Mouse (Mus musculus) kidney, embryonic 16.5 days (tissue): ENCODE measurements at regions not wholly inside any gene's neighbourhood (a gene's known extent, or its start where the extent isn't known, plus 50 kb on each side); places are given as distances from the start of the nearest gene placed in this dataset.

ENCODE experiments used
- ATAC-seq: fragments of 200-750 bp; cut with Nextera tagmentation; 2 replicates; pipeline ENCODE4 v1.8.0; 2017; ENCODE audit warnings: moderate TSS enrichment; ENCODE audit not compliant: low FRiP score, low TSS enrichment
- H3K27ac ChIP-seq: fragments of 300-500 bp; sonication (generic); 2 replicates; pipeline ENCODE4 v1.5.1; 2014; ENCODE audit warnings: low read length
- H3K27me3 ChIP-seq: fragments of 300-500 bp; sonication (generic); 2 replicates; pipeline ENCODE4 v1.6.1; 2014; ENCODE audit warnings: low read length, control low read depth, mixed read lengths; ENCODE audit not compliant: insufficient read depth
- H3K36me3 ChIP-seq: fragments of 300-500 bp; sonication (generic); 2 replicates; pipeline ENCODE4 v1.6.1; 2014; ENCODE audit warnings: low read length, control low read depth, mixed read lengths; ENCODE audit not compliant: insufficient read depth
- H3K4me1 ChIP-seq: fragments of 300-500 bp; sonication (generic); 2 replicates; pipeline ENCODE4 v1.6.1; 2014; ENCODE audit warnings: low read length, control low read depth, mixed read lengths; ENCODE audit not compliant: insufficient read depth
- H3K4me2 ChIP-seq: fragments of 300-500 bp; sonication (generic); replicated peaks from 2 replicates; pipeline ENCODE4 v1.6.1; 2014; ENCODE audit warnings: low read depth, low read length
- H3K4me3 ChIP-seq: fragments of 300-500 bp; sonication (generic); 2 replicates; pipeline ENCODE4 v1.5.1; 2014; ENCODE audit warnings: mild to moderate bottlenecking, low read length
- H3K9ac ChIP-seq: fragments of 300-500 bp; sonication (generic); replicated peaks from 2 replicates; pipeline ENCODE4 v1.6.1; 2014; ENCODE audit warnings: low read length
- H3K9me3 ChIP-seq: fragments of 300-500 bp; sonication (generic); 2 replicates; pipeline ENCODE4 v1.6.1; 2016; ENCODE audit warnings: low read length, control low read depth
- WGBS: fragments of 180-500 bp; shearing (Covaris S2); extraction: QIAGEN DNeasy Blood & Tissue Kit; methylation state at CpG from one replicate; pipeline ENCODE4 v1.1.7; 2014; 5-methylcytosine and 5-hydroxymethylcytosine counted together

GRCm38 (mm10) chr11:17324651-17325050 lies 67.3 kb downstream of the C1d start:
- Histone ChIP-seq H3K36me3 (no peaks in the 10 kb centered on the region), H3K9me3 (no peaks in the 10 kb centered on the region), H3K4me2 (no peak overlapping the region), H3K4me3 (no peak overlapping the region), H3K27ac (no peak overlapping the region), H3K27me3 (no peaks in the 10 kb centered on the region), H3K9ac (no peak overlapping the region), H3K4me1 (no peaks in the 10 kb centered on the region)
- ATAC-seq = no peak
- WGBS = 36% methylated on average over 4 of the region's 4 CpGs

GRCm38 (mm10) chr11:17325731-17326646 lies 68.6 kb downstream of the C1d start:
- Histone ChIP-seq H3K4me1 (no peaks in the 10 kb centered on the region), H3K4me2 (no peak overlapping the region), H3K27ac (no peak overlapping the region), H3K9ac (no peak overlapping the region), H3K36me3 (no peaks in the 10 kb centered on the region), H3K27me3 (no peaks in the 10 kb centered on the region), H3K4me3 (no peak overlapping the region), H3K9me3 (no peaks in the 10 kb centered on the region)
- ATAC-seq = no peak
- 76% methylated on average over 10 of the region's 10 CpGs for WGBS

- WGBS = 66% methylated on average over 4 of the region's 4 CpGs
- ATAC-seq = no peak
- H3K4me2 ChIP-seq = no peak overlapping the region
- no peaks in the 10 kb centered on the region for H3K9me3 ChIP-seq
- no peak overlapping the region for H3K9ac ChIP-seq
- no peak overlapping the region for H3K27ac ChIP-seq
- no peaks in the 10 kb centered on the region for H3K4me1 ChIP-seq
- no peak overlapping the region for H3K4me3 ChIP-seq
- no peaks in the 10 kb centered on the region for H3K27me3 ChIP-seq
- H3K36me3 ChIP-seq = no peaks in the 10 kb centered on the region
Measured at GRCm38 (mm10) chr11:17326695-17327094, 69.3 kb downstream of the C1d start.

GRCm38 (mm10) chr11:17351476-17351875 lies 94.1 kb downstream of the C1d start:
- Histone ChIP-seq H3K4me3 (no peak overlapping the region), H3K36me3 (no peaks in the 10 kb centered on the region), H3K27me3 (no peaks in the 10 kb centered on the region), H3K4me2 (no peak overlapping the region), H3K4me1 (no peaks in the 10 kb centered on the region), H3K9me3 (no peaks in the 10 kb centered on the region), H3K27ac (no peak overlapping the region), H3K9ac (no peak overlapping the region)
- ATAC-seq = no peak
- 95% methylated on average over 1 of the region's 1 CpGs for WGBS

- no peaks in the 10 kb centered on the region for H3K36me3 ChIP-seq
- H3K9ac ChIP-seq = no peak overlapping the region
- no peak for ATAC-seq
- H3K27ac ChIP-seq = no peak overlapping the region
- H3K4me1 ChIP-seq = no peaks in the 10 kb centered on the region
- H3K4me3 ChIP-seq = no peak overlapping the region
- no peaks in the 10 kb centered on the region for H3K9me3 ChIP-seq
- no peaks in the 10 kb centered on the region for H3K27me3 ChIP-seq
- H3K4me2 ChIP-seq = no peak overlapping the region
- 56% methylated on average over 17 of the region's 17 CpGs for WGBS
Measured at GRCm38 (mm10) chr11:17352148-17353130, 95.1 kb downstream of the C1d start.

- 88% methylated on average over 1 of the region's 1 CpGs for WGBS
- ATAC-seq = no peak
Measured at GRCm38 (mm10) chr11:17359698-17360254, 102.4 kb downstream of the C1d start.

GRCm38 (mm10) chr11:17377859-17378258 lies 120.5 kb downstream of the C1d start:
- H3K9ac ChIP-seq = no peak overlapping the region
- no peak overlapping the region for H3K27ac ChIP-seq
- no peaks in the 10 kb centered on the region for H3K4me1 ChIP-seq
- H3K4me3 ChIP-seq = no peak overlapping the region
- no peak overlapping the region for H3K4me2 ChIP-seq
- H3K9me3 ChIP-seq = no peaks in the 10 kb centered on the region
- no peaks in the 10 kb centered on the region for H3K36me3 ChIP-seq
- H3K27me3 ChIP-seq = no peaks in the 10 kb centered on the region
- no peak for ATAC-seq
- WGBS = 88% methylated on average over 3 of the region's 3 CpGs

More at GRCm38 (mm10) chr11:17359698-17360254, 102.4 kb downstream of the C1d start:
- Histone ChIP-seq H3K4me1 (no peaks in the 10 kb centered on the region), H3K4me3 (no peak overlapping the region), H3K36me3 (no peaks in the 10 kb centered on the region), H3K9ac (no peak overlapping the region), H3K9me3 (no peaks in the 10 kb centered on the region), H3K4me2 (no peak overlapping the region), H3K27me3 (no peaks in the 10 kb centered on the region), H3K27ac (no peak overlapping the region)

GRCm38 (mm10) chr11:17386756-17387155 lies 129.4 kb downstream of the C1d start:
- Histone ChIP-seq H3K4me1 (no peaks in the 10 kb centered on the region), H3K9me3 (no peaks in the 10 kb centered on the region), H3K27me3 (no peaks in the 10 kb centered on the region), H3K9ac (no peak overlapping the region), H3K4me3 (no peak overlapping the region), H3K36me3 (no peaks in the 10 kb centered on the region), H3K27ac (no peak overlapping the region), H3K4me2 (no peak overlapping the region)
- WGBS = 77% methylated on average over 3 of the region's 3 CpGs
- ATAC-seq = no peak

- Histone ChIP-seq H3K4me3 (no peak overlapping the region), H3K4me1 (no peaks in the 10 kb centered on the region), H3K36me3 (no peaks in the 10 kb centered on the region), H3K9me3 (no peaks in the 10 kb centered on the region), H3K27me3 (no peaks in the 10 kb centered on the region), H3K27ac (no peak overlapping the region), H3K4me2 (no peak overlapping the region), H3K9ac (no peak overlapping the region)
- no peak for ATAC-seq
- WGBS = 81% methylated on average over 6 of the region's 6 CpGs
Measured at GRCm38 (mm10) chr11:17393832-17394231, 136.5 kb downstream of the C1d start.
